Mouse (Mus musculus): Measurements from ENCODE around the gene Tmc8. TPM values are rescaled to one million over a fixed set of nuclear protein-coding genes. Genes with fewer than 3 reads are reported as not detected.
"Not testable (repeated sequence)": the region's sequence is repeated elsewhere in the genome, so short reads cannot be mapped to it uniquely, and the experiment has no call there.

Tmc8 gene
- total RNA-seq, 1 experiment, result 3.9 TPM

GRCm38 (mm10) chr11:117814704-117815366, 33.0 kb downstream of the Tmc8 start:
- H3K36me3 ChIP-seq (ENCODE audit: control insufficient read depth, insufficient read depth, low read length, poor library complexity, severe bottlenecking), result peaks cover 48% of the 10 kb centered on the region

DNA sequence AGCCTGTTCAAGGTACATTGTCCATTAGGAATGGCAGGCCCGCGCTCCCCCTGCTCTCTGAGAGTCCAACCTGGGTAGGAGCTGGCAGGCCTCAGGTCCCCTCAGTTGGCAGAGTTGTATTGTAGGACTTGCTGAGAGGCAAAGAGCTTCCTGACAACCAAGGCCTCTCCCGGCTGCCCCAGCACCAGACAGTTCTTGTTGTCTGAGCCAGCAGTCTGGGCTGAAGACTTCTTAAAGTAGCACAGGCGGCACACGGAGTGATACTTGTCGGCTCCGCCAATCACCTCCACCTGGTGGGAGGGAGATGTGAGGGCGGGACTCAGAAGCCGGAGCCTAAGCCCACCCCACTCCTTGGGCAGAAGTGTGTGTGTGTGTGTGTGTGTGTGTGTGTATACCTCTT, 34.0 kb downstream of the Tmc8 start:
- not testable (repeated sequence) for H3K9me3 ChIP-seq (ENCODE audit: control insufficient read depth, insufficient read depth, low read depth, low read length); H3K27ac ChIP-seq (ENCODE audit: insufficient read depth, low read depth, low read length, poor library complexity, severe bottlenecking); H3K4me3 ChIP-seq (ENCODE audit: insufficient read depth in 1 of 2, low read depth in 1 of 2, low read length in 2 of 2, poor library complexity in 1 of 2, severe bottlenecking in 1 of 2); DNase-seq (ENCODE audit: low read depth, low spot score); H3K9ac ChIP-seq (ENCODE audit: insufficient read depth, low read depth, low read length, poor library complexity, severe bottlenecking)
- H3K4me1 ChIP-seq (ENCODE audit: control insufficient read depth in 2 of 2, insufficient read depth in 2 of 2, low read length in 2 of 2, poor library complexity in 1 of 2), result peaks cover 5 to 10% of the 10 kb centered on the region in 2 experiments; a peak in 3 of 4 replicates
- in situ Hi-C loops (cut with MboI; ENCODE audit: low sequenced_read_pairs in 2 of 2, unreplicated experiment in 2 of 2), result loop anchor here in 1 of 2 experiments (25.0 kb wide), 1 partner anchor 429 kb away; no protein-coding TSS in a partner anchor
- peaks cover 56% of the 10 kb centered on the region for H3K36me3 ChIP-seq (ENCODE audit: control insufficient read depth, insufficient read depth, low read length, poor library complexity, severe bottlenecking)

More at GRCm38 (mm10) chr11:117814704-117815366, 33.0 kb downstream of the Tmc8 start:
- Histone ChIP-seq H3K4me3 (ENCODE audit: insufficient read depth in 1 of 2, low read depth in 1 of 2, low read length in 2 of 2, poor library complexity in 1 of 2, severe bottlenecking in 1 of 2) (no peak overlapping the region), H3K9ac (ENCODE audit: insufficient read depth, low read depth, low read length, poor library complexity, severe bottlenecking) (no peak overlapping the region), H3K27ac (ENCODE audit: insufficient read depth, low read depth, low read length, poor library complexity, severe bottlenecking) (no peak overlapping the region), H3K9me3 (ENCODE audit: control insufficient read depth, insufficient read depth, low read depth, low read length) (no peaks in the 10 kb centered on the region), H3K4me1 (ENCODE audit: control insufficient read depth in 2 of 2, insufficient read depth in 2 of 2, low read length in 2 of 2, poor library complexity in 1 of 2) (peaks cover 5 to 10% of the 10 kb centered on the region in 2 experiments; a peak in 3 of 4 replicates)
- no peak for TF ChIP-seq MAFK (IDR thresholded peaks at IDR 0.05; ENCODE audit: insufficient read depth, low read depth, low read length)
- no peak for TF ChIP-seq ZC3H11A (IDR thresholded peaks at IDR 0.05; ENCODE audit: borderline replicate concordance, low read depth, low read length)
- no peak for TF ChIP-seq CHD2 (IDR thresholded peaks at IDR 0.05; ENCODE audit: low read depth, low read length)
- no peak for TF ChIP-seq HCFC1 (IDR thresholded peaks at IDR 0.05; ENCODE audit: borderline replicate concordance, insufficient read depth, low read length)
- no peak for TF ChIP-seq ZNF384 (IDR thresholded peaks at IDR 0.05; ENCODE audit: low read depth, low read length)
- no peak for DNase-seq (ENCODE audit: low read depth, low spot score)
- in situ Hi-C loops (cut with MboI; ENCODE audit: low sequenced_read_pairs in 2 of 2, unreplicated experiment in 2 of 2), result loop anchor here in 1 of 2 experiments (25.0 kb wide), 1 partner anchor 428 kb away; no protein-coding TSS in a partner anchor

DNA sequence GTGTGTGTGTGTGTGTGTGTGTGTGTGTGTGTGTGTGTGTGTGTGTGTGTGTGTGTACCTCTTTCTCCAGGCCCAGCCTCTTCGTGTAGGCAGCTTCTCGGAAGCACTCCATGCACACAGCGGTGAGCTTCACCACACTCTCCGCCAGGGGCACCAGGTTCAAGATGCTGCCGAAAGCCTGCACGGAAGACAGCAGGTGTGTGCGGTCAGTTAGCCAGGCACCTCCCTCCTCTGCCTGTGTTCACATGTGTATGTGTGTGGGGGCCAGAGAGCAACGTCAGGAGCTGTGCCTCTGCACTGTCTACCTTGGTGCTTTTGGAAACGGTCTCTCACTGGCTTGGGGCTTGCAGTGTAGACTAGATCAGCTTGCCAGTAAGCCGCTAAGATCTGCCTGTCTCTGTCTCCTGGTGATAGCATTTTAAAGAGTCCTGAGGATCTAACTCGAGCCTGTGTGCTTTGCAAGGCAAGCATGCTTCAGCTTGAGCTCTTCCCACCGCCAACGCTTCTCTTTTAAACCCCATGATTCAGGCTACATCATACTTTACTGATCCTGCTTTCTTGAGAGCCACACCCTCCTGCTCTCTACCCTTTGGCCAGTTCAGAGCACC, 34.6 kb downstream of the Tmc8 start:
- Histone ChIP-seq H3K27ac (ENCODE audit: insufficient read depth, low read depth, low read length, poor library complexity, severe bottlenecking) (no peak overlapping the region), H3K4me1 (ENCODE audit: control insufficient read depth in 2 of 2, insufficient read depth in 2 of 2, low read length in 2 of 2, poor library complexity in 1 of 2) (peaks cover 0 to 10% of the 10 kb centered on the region in 2 experiments; a peak in 1 of 4 replicates), H3K4me3 (ENCODE audit: insufficient read depth in 1 of 2, low read depth in 1 of 2, low read length in 2 of 2, poor library complexity in 1 of 2, severe bottlenecking in 1 of 2) (no peak overlapping the region), H3K9ac (ENCODE audit: insufficient read depth, low read depth, low read length, poor library complexity, severe bottlenecking) (no peak overlapping the region; the same call in 1 of the 2 replicates), H3K36me3 (ENCODE audit: control insufficient read depth, insufficient read depth, low read length, poor library complexity, severe bottlenecking) (peaks cover 62% of the 10 kb centered on the region), H3K9me3 (ENCODE audit: control insufficient read depth, insufficient read depth, low read depth, low read length) (no peaks in the 10 kb centered on the region)
- in situ Hi-C loops (cut with MboI; ENCODE audit: low sequenced_read_pairs in 2 of 2, unreplicated experiment in 2 of 2), result loop anchor here in 1 of 2 experiments (25.0 kb wide), 1 partner anchor 429 kb away; no protein-coding TSS in a partner anchor
- TF ChIP-seq HCFC1 (IDR thresholded peaks at IDR 0.05; ENCODE audit: borderline replicate concordance, insufficient read depth, low read length) (no peak), ZC3H11A (IDR thresholded peaks at IDR 0.05; ENCODE audit: borderline replicate concordance, low read depth, low read length) (no peak), MAFK (IDR thresholded peaks at IDR 0.05; ENCODE audit: insufficient read depth, low read depth, low read length) (no peak), CHD2 (IDR thresholded peaks at IDR 0.05; ENCODE audit: low read depth, low read length) (no peak), ZNF384 (IDR thresholded peaks at IDR 0.05; ENCODE audit: low read depth, low read length) (no peak)
- no peak for DNase-seq (ENCODE audit: low read depth, low spot score)

DNA sequence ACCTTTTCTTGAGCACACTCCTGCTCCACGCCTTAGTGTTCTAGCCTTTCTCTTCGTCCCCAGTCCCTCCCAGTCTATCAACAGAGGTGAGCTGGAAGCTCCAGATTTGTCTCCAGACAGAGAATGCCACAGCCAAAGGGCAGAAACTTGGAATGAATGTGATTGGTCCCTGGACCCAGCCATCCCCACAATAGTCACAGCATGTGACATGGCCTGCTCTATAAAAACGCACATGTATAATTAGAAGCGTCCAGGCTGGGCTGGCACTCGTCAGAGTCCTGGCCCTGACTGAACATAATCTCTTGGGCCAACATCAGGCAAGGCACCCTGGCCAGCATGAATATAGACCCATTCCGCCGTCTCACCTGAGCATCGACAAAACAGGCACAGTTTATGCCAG, 37.2 kb downstream of the Tmc8 start:
- Histone ChIP-seq H3K9ac (ENCODE audit: insufficient read depth, low read depth, low read length, poor library complexity, severe bottlenecking) (no peak overlapping the region), H3K9me3 (ENCODE audit: control insufficient read depth, insufficient read depth, low read depth, low read length) (no peaks in the 10 kb centered on the region), H3K27ac (ENCODE audit: insufficient read depth, low read depth, low read length, poor library complexity, severe bottlenecking) (no peak overlapping the region), H3K4me1 (ENCODE audit: control insufficient read depth in 2 of 2, insufficient read depth in 2 of 2, low read length in 2 of 2, poor library complexity in 1 of 2) (peaks cover 0 to 16% of the 10 kb centered on the region in 2 experiments; a peak in 3 of 4 replicates), H3K4me3 (ENCODE audit: insufficient read depth in 1 of 2, low read depth in 1 of 2, low read length in 2 of 2, poor library complexity in 1 of 2, severe bottlenecking in 1 of 2) (no peak overlapping the region), H3K36me3 (ENCODE audit: control insufficient read depth, insufficient read depth, low read length, poor library complexity, severe bottlenecking) (peaks cover 62% of the 10 kb centered on the region)
- no peak for TF ChIP-seq MAFK (IDR thresholded peaks at IDR 0.05; ENCODE audit: insufficient read depth, low read depth, low read length)
- TF ChIP-seq HCFC1 (IDR thresholded peaks at IDR 0.05; ENCODE audit: borderline replicate concordance, insufficient read depth, low read length), result no peak
- no peak for TF ChIP-seq ZNF384 (IDR thresholded peaks at IDR 0.05; ENCODE audit: low read depth, low read length)
- TF ChIP-seq ZC3H11A (IDR thresholded peaks at IDR 0.05; ENCODE audit: borderline replicate concordance, low read depth, low read length), result no peak
- TF ChIP-seq CHD2 (IDR thresholded peaks at IDR 0.05; ENCODE audit: low read depth, low read length), result no peak
- no peak for DNase-seq (ENCODE audit: low read depth, low spot score)
- in situ Hi-C loops (cut with MboI; ENCODE audit: low sequenced_read_pairs in 2 of 2, unreplicated experiment in 2 of 2), result loop anchor here in 1 of 2 experiments (25.0 kb wide), 1 partner anchor 432 kb away; no protein-coding TSS in a partner anchor
